Mouse (Mus musculus): ENCODE results near the gene Ankrd10. TPM values are rescaled to one million over a fixed set of nuclear protein-coding genes. Genes with fewer than 3 reads are reported as not detected.
"Not testable (repeated sequence)": the region's sequence is repeated elsewhere in the genome, so short reads cannot be mapped to it uniquely, and the experiment has no call there.

Ankrd10 gene
- polyA plus RNA-seq, 1 experiment from 2014 or later = 82.5 TPM

- Histone ChIP-seq H3K27ac (no peak overlapping the region), H3K9me3 (no peaks in the 10 kb centered on the region), H3K4me2 (no peak overlapping the region), H3K4me3 (no peak overlapping the region), H3K27me3 (no peaks in the 10 kb centered on the region), H3K9ac (no peak overlapping the region), H3K4me1 (peaks cover 13% of the 10 kb centered on the region; the same call in 1 of the 2 replicates), H3K36me3 (peaks cover 6% of the 10 kb centered on the region)
- ATAC-seq (ENCODE audit: borderline replicate concordance, extremely low read depth, low FRiP score, low TSS enrichment) = no peak
- WGBS = 83% methylated on average over 10 of the region's 10 CpGs
Observed at GRCm38 (mm10) chr8:11571950-11572349, 63.6 kb downstream of the Ankrd10 start.

- H3K27me3 ChIP-seq = no peaks in the 10 kb centered on the region
- no peak overlapping the region for H3K27ac ChIP-seq
- H3K9ac ChIP-seq = no peak overlapping the region
- H3K4me2 ChIP-seq = no peak overlapping the region
- peaks cover 8% of the 10 kb centered on the region; the same call in 1 of the 2 replicates for H3K4me1 ChIP-seq
- peaks cover 11% of the 10 kb centered on the region for H3K36me3 ChIP-seq
- no peak for ATAC-seq (ENCODE audit: borderline replicate concordance, extremely low read depth, low FRiP score, low TSS enrichment)
- 92% methylated on average over 4 of the region's 4 CpGs for WGBS
- no peaks in the 10 kb centered on the region for H3K9me3 ChIP-seq
- H3K4me3 ChIP-seq = no peak overlapping the region
Observed at GRCm38 (mm10) chr8:11570742-11571141, 64.8 kb downstream of the Ankrd10 start.

GRCm38 (mm10) chr8:11569260-11570097 lies 66.1 kb downstream of the Ankrd10 start:
- H3K4me1 ChIP-seq = no peaks in the 10 kb centered on the region
- H3K27me3 ChIP-seq = no peaks in the 10 kb centered on the region
- H3K4me2 ChIP-seq = no peak overlapping the region
- no peaks in the 10 kb centered on the region for H3K9me3 ChIP-seq
- H3K4me3 ChIP-seq = no peak overlapping the region
- no peak overlapping the region for H3K27ac ChIP-seq
- no peak overlapping the region for H3K9ac ChIP-seq
- 81% methylated on average over 22 of the region's 22 CpGs for WGBS
- peaks cover 22% of the 10 kb centered on the region for H3K36me3 ChIP-seq
- no peak for ATAC-seq (ENCODE audit: borderline replicate concordance, extremely low read depth, low FRiP score, low TSS enrichment)

GRCm38 (mm10) chr8:11568193-11568592 lies 67.4 kb downstream of the Ankrd10 start:
- WGBS = 85% methylated on average over 2 of the region's 2 CpGs
- not testable (repeated sequence) for H3K4me1 ChIP-seq; H3K4me2 ChIP-seq; H3K27ac ChIP-seq; H3K27me3 ChIP-seq; H3K9me3 ChIP-seq; H3K9ac ChIP-seq; ATAC-seq (ENCODE audit: borderline replicate concordance, extremely low read depth, low FRiP score, low TSS enrichment); H3K4me3 ChIP-seq
- H3K36me3 ChIP-seq = peaks cover 34% of the 10 kb centered on the region

GRCm38 (mm10) chr8:11564721-11565120 lies 70.8 kb downstream of the Ankrd10 start:
- H3K36me3 ChIP-seq = peaks cover 47% of the 10 kb centered on the region
- no peak overlapping the region for H3K27ac ChIP-seq
- no peaks in the 10 kb centered on the region for H3K9me3 ChIP-seq
- no peak for ATAC-seq (ENCODE audit: borderline replicate concordance, extremely low read depth, low FRiP score, low TSS enrichment)
- H3K4me3 ChIP-seq = no peak overlapping the region
- H3K4me2 ChIP-seq = no peak overlapping the region
- H3K9ac ChIP-seq = no peak overlapping the region
- 0 out of 2 replicates have a peak, but pooled peaks cover 7% of the 10 kb centered on the region for H3K4me1 ChIP-seq
- no peaks in the 10 kb centered on the region for H3K27me3 ChIP-seq
- 80% methylated on average over 7 of the region's 7 CpGs for WGBS

GRCm38 (mm10) chr8:11564236-11564635 lies 71.3 kb downstream of the Ankrd10 start:
- no peak overlapping the region for H3K4me3 ChIP-seq
- H3K9ac ChIP-seq = no peak overlapping the region
- no peaks in the 10 kb centered on the region for H3K27me3 ChIP-seq
- H3K36me3 ChIP-seq = peaks cover 47% of the 10 kb centered on the region
- 79% methylated on average over 5 of the region's 5 CpGs for WGBS
- peaks cover 11% of the 10 kb centered on the region for H3K4me1 ChIP-seq
- H3K4me2 ChIP-seq = no peak overlapping the region
- no peaks in the 10 kb centered on the region for H3K9me3 ChIP-seq
- ATAC-seq (ENCODE audit: borderline replicate concordance, extremely low read depth, low FRiP score, low TSS enrichment) = no peak
- H3K27ac ChIP-seq = no peak overlapping the region

Small RNA genes within 50 kb of the gene (microRNA-seq; reads per million reads assigned to microRNA genes)
- gene Mir7238 = 2.8 reads per million, percentile 10 among the genes with 10 or more reads in this experiment

Other genes with a start within 250 kb of the Ankrd10 start
- gene Rab20, start 157.0 kb downstream of the Ankrd10 start, polyA plus RNA-seq (2015; fragmentation: Nextera tagmentation; extraction: Ambion mirVana) = 13.2 and 14.7 TPM in 2 replicates
- gene Naxd, start 138.3 kb downstream of the Ankrd10 start, polyA plus RNA-seq (2015; fragmentation: Nextera tagmentation; extraction: Ambion mirVana) = 141 and 157 TPM in 2 replicates
- 23.5 and 24.3 TPM in 2 replicates for gene Cars2, start 85.0 kb downstream of the Ankrd10 start, polyA plus RNA-seq (2015; fragmentation: Nextera tagmentation; extraction: Ambion mirVana)
- gene Ing1, start 80.2 kb downstream of the Ankrd10 start, polyA plus RNA-seq (2015; fragmentation: Nextera tagmentation; extraction: Ambion mirVana) = 47.4 and 48.1 TPM in 2 replicates
- not detected in 2 replicates for gene 1700016D06Rik, start 65.3 kb upstream of the Ankrd10 start, polyA plus RNA-seq (2015; fragmentation: Nextera tagmentation; extraction: Ambion mirVana)
- gene Arhgef7, start 92.0 kb upstream of the Ankrd10 start, polyA plus RNA-seq (2015; fragmentation: Nextera tagmentation; extraction: Ambion mirVana) = 35.1 and 39.0 TPM in 2 replicates
- gene Tex29, start 204.7 kb upstream of the Ankrd10 start, polyA plus RNA-seq (2015; fragmentation: Nextera tagmentation; extraction: Ambion mirVana) = not detected in 2 replicates